Mouse (Mus musculus) embryonic fibroblast, embryonic 13.5 days (primary cell): ENCODE measurements at regions not wholly inside any gene's neighbourhood (a gene's known extent, or its start where the extent isn't known, plus 50 kb on each side); places are given as distances from the start of the nearest gene placed in this dataset.

Experiments
- CTCF ChIP-seq: IDR thresholded peaks from 2 replicates; pipeline ENCODE4 v1.5.1; 2011; ENCODE audit warnings: mild to moderate bottlenecking, control low read depth, low read length, moderate library complexity, borderline replicate concordance; ENCODE audit not compliant: insufficient read depth
- POLR2A ChIP-seq: IDR thresholded peaks from 2 replicates; pipeline ENCODE4 v1.6.1; 2011; ENCODE audit warnings: low read depth, mild to moderate bottlenecking, control low read depth, low read length, moderate library complexity

GRCm38 (mm10) chr2:146610896-146611295 is 98.8 kb upstream of the Ralgapa2 start:
- no peak for TF ChIP-seq CTCF
- TF ChIP-seq POLR2A, result no peak
